Mouse (Mus musculus) heart, postnatal 0 days (tissue): ENCODE data around the gene Tmem132a.

Experiments
- CTCF ChIP-seq: IDR thresholded peaks from 2 replicates; pipeline ENCODE4 v1.5.1; 2016; ENCODE audit warnings: antibody characterized with exemption, control low read depth, low read depth
- EP300 ChIP-seq: IDR thresholded peaks from 2 replicates; pipeline ENCODE4 v1.6.1; 2016; ENCODE audit warnings: antibody characterized with exemption, low read depth

- TF ChIP-seq CTCF (no peak), EP300 (no peak)
Observed at GRCm38 (mm10) chr19:10808524-10809233, 61.1 kb downstream of the Tmem132a start.
